Mouse (Mus musculus): ENCODE results near the gene Ctbs. TPM values are rescaled to one million over a fixed set of nuclear protein-coding genes. Genes with fewer than 3 reads are reported as not detected.
A peak's percentile ranks its signal among the peaks of the same experiment; 100 is the strongest.

The Ctbs gene
- 10.4 and 15.6 TPM in 2 replicates for total RNA-seq (2012; rRNA removed)

- peak within 1 kb of the TSS; percentile 75; the same call in 1 of the 2 replicates for H3K27ac ChIP-seq (ENCODE audit: insufficient read depth, low read depth, low read length, poor library complexity, severe bottlenecking)
- H3K9me3 ChIP-seq (ENCODE audit: control insufficient read depth, insufficient read depth, low read depth, low read length): no peaks in the 10 kb centered on the region
- TF ChIP-seq ZC3H11A (IDR thresholded peaks at IDR 0.05; ENCODE audit: borderline replicate concordance, low read depth, low read length) (no peak), ZNF384 (IDR thresholded peaks at IDR 0.05; ENCODE audit: low read depth, low read length) (no peak), MAFK (IDR thresholded peaks at IDR 0.05; ENCODE audit: insufficient read depth, low read depth, low read length) (no peak), CHD2 (IDR thresholded peaks at IDR 0.05; ENCODE audit: low read depth, low read length) (no peak), HCFC1 (IDR thresholded peaks at IDR 0.05; ENCODE audit: borderline replicate concordance, insufficient read depth, low read length) (no peak)
- peaks cover 3 to 5% of the 10 kb centered on the region in 2 experiments; a peak in 2 of 4 replicates for H3K4me1 ChIP-seq (ENCODE audit: control insufficient read depth in 2 of 2, insufficient read depth in 2 of 2, low read length in 2 of 2, poor library complexity in 1 of 2)
- peak within 1 kb of the TSS; percentile 84 for H3K9ac ChIP-seq (ENCODE audit: insufficient read depth, low read depth, low read length, poor library complexity, severe bottlenecking)
- H3K4me3 ChIP-seq (ENCODE audit: insufficient read depth in 1 of 2, low read depth in 1 of 2, low read length in 2 of 2, poor library complexity in 1 of 2, severe bottlenecking in 1 of 2): peak within 1 kb of the TSS; percentile 81 to 95
- in situ Hi-C loops (cut with MboI; ENCODE audit: low sequenced_read_pairs in 2 of 2, unreplicated experiment in 2 of 2): no loop called here
- no peaks in the 10 kb centered on the region for H3K36me3 ChIP-seq (ENCODE audit: control insufficient read depth, insufficient read depth, low read length, poor library complexity, severe bottlenecking)
- DNase-seq (ENCODE audit: low read depth, low spot score): no peak
These were observed at the start of gene Ctbs for GRCm38 (mm10) chr3:146449745-146450250. Gene Ctbs (plus strand): TSS chr3:146449795.

GRCm38 (mm10) chr3:146403770-146404169 lies 45.8 kb upstream of the Ctbs start:
- peak overlapping the region; percentile 74 to 97 for H3K4me3 ChIP-seq (ENCODE audit: insufficient read depth in 1 of 2, low read depth in 1 of 2, low read length in 2 of 2, poor library complexity in 1 of 2, severe bottlenecking in 1 of 2)
- no peak overlapping the region for H3K27ac ChIP-seq (ENCODE audit: insufficient read depth, low read depth, low read length, poor library complexity, severe bottlenecking)
- in situ Hi-C loops (cut with MboI; ENCODE audit: low sequenced_read_pairs in 2 of 2, unreplicated experiment in 2 of 2): no loop called here
- H3K9me3 ChIP-seq (ENCODE audit: control insufficient read depth, insufficient read depth, low read depth, low read length): no peaks in the 10 kb centered on the region
- H3K9ac ChIP-seq (ENCODE audit: insufficient read depth, low read depth, low read length, poor library complexity, severe bottlenecking): peak overlapping the region; percentile 72
- H3K4me1 ChIP-seq (ENCODE audit: control insufficient read depth in 2 of 2, insufficient read depth in 2 of 2, low read length in 2 of 2, poor library complexity in 1 of 2): peaks cover 0 to 7% of the 10 kb centered on the region in 2 experiments; a peak in 1 of 4 replicates
- no peaks in the 10 kb centered on the region for H3K36me3 ChIP-seq (ENCODE audit: control insufficient read depth, insufficient read depth, low read length, poor library complexity, severe bottlenecking)
- TF ChIP-seq HCFC1 (IDR thresholded peaks at IDR 0.05; ENCODE audit: borderline replicate concordance, insufficient read depth, low read length): no peak
- no peak for TF ChIP-seq CHD2 (IDR thresholded peaks at IDR 0.05; ENCODE audit: low read depth, low read length)
- no peak for TF ChIP-seq ZNF384 (IDR thresholded peaks at IDR 0.05; ENCODE audit: low read depth, low read length)
- no peak for TF ChIP-seq ZC3H11A (IDR thresholded peaks at IDR 0.05; ENCODE audit: borderline replicate concordance, low read depth, low read length)
- TF ChIP-seq MAFK (IDR thresholded peaks at IDR 0.05; ENCODE audit: insufficient read depth, low read depth, low read length): no peak
- no peak for DNase-seq (ENCODE audit: low read depth, low spot score)

- H3K27ac ChIP-seq (ENCODE audit: insufficient read depth, low read depth, low read length, poor library complexity, severe bottlenecking): no peak within 1 kb of the TSS
- H3K9me3 ChIP-seq (ENCODE audit: control insufficient read depth, insufficient read depth, low read depth, low read length): no peaks in the 10 kb centered on the region
- TF ChIP-seq MAFK (IDR thresholded peaks at IDR 0.05; ENCODE audit: insufficient read depth, low read depth, low read length) (no peak), CHD2 (IDR thresholded peaks at IDR 0.05; ENCODE audit: low read depth, low read length) (peak; percentile 46; the same call in 1 of the 2 replicates)
- in situ Hi-C loops (cut with MboI; ENCODE audit: low sequenced_read_pairs in 2 of 2, unreplicated experiment in 2 of 2): no loop called here
- peak within 1 kb of the TSS; percentile 74 to 97 for H3K4me3 ChIP-seq (ENCODE audit: insufficient read depth in 1 of 2, low read depth in 1 of 2, low read length in 2 of 2, poor library complexity in 1 of 2, severe bottlenecking in 1 of 2)
- peaks cover 0 to 7% of the 10 kb centered on the region in 2 experiments; a peak in 1 of 4 replicates for H3K4me1 ChIP-seq (ENCODE audit: control insufficient read depth in 2 of 2, insufficient read depth in 2 of 2, low read length in 2 of 2, poor library complexity in 1 of 2)
- peak; percentile 85 for DNase-seq (ENCODE audit: low read depth, low spot score)
- no peaks in the 10 kb centered on the region for H3K36me3 ChIP-seq (ENCODE audit: control insufficient read depth, insufficient read depth, low read length, poor library complexity, severe bottlenecking)
- peak within 1 kb of the TSS; percentile 85 for H3K9ac ChIP-seq (ENCODE audit: insufficient read depth, low read depth, low read length, poor library complexity, severe bottlenecking)
These were observed 45.0 kb upstream of the Ctbs start, which contains the start of gene Ssx2ip for GRCm38 (mm10) chr3:146404311-146405201. Gene Ssx2ip (plus strand): TSS chr3:146404642.

GRCm38 (mm10) chr3:146405213-146406006 lies 44.2 kb upstream of the Ctbs start:
- Histone ChIP-seq H3K27ac (ENCODE audit: insufficient read depth, low read depth, low read length, poor library complexity, severe bottlenecking) (no peak overlapping the region), H3K9ac (ENCODE audit: insufficient read depth, low read depth, low read length, poor library complexity, severe bottlenecking) (peak overlapping the region; percentile 85), H3K36me3 (ENCODE audit: control insufficient read depth, insufficient read depth, low read length, poor library complexity, severe bottlenecking) (no peaks in the 10 kb centered on the region), H3K9me3 (ENCODE audit: control insufficient read depth, insufficient read depth, low read depth, low read length) (no peaks in the 10 kb centered on the region), H3K4me1 (ENCODE audit: control insufficient read depth in 2 of 2, insufficient read depth in 2 of 2, low read length in 2 of 2, poor library complexity in 1 of 2) (peaks cover 0 to 13% of the 10 kb centered on the region in 2 experiments; a peak in 1 of 4 replicates), H3K4me3 (ENCODE audit: insufficient read depth in 1 of 2, low read depth in 1 of 2, low read length in 2 of 2, poor library complexity in 1 of 2, severe bottlenecking in 1 of 2) (peak overlapping the region; percentile 74 to 97)
- DNase-seq (ENCODE audit: low read depth, low spot score): no peak
- no peak for TF ChIP-seq CHD2 (IDR thresholded peaks at IDR 0.05; ENCODE audit: low read depth, low read length)
- TF ChIP-seq ZC3H11A (IDR thresholded peaks at IDR 0.05; ENCODE audit: borderline replicate concordance, low read depth, low read length): no peak
- TF ChIP-seq ZNF384 (IDR thresholded peaks at IDR 0.05; ENCODE audit: low read depth, low read length): no peak
- no peak for TF ChIP-seq MAFK (IDR thresholded peaks at IDR 0.05; ENCODE audit: insufficient read depth, low read depth, low read length)
- no peak; the same call in 1 of the 2 replicates for TF ChIP-seq HCFC1 (IDR thresholded peaks at IDR 0.05; ENCODE audit: borderline replicate concordance, insufficient read depth, low read length)
- in situ Hi-C loops (cut with MboI; ENCODE audit: low sequenced_read_pairs in 2 of 2, unreplicated experiment in 2 of 2): no loop called here

All from ES-E14 (cell line).